Mouse (Mus musculus): ENCODE measurements around the gene Tgm6.

The Tgm6 gene

DNA sequence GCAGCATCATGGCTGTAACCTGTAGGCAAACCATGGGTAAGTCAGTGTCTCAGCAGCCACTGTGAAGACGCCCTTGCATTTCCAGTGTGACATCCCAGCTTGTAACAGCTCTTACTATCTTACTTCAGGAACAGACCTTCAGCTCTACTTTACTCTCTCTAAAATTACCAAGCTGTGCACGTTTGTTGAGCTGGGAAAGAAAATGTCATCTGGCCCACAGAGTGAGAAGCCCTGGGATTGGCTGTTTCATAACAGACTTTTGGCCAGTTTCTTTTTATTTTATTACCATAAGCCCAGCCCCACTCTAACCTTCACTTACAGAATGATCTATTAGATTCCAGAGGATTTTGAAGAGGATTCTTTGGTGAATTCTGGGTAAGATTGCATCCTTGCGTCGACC is at the start of gene Tgm6:
Gene Tgm6, plus strand, starts transcription at position 301 of the 400 bp plus-strand sequence.
- no peak for DNase-seq (ENCODE audit: low spot score)

DNA sequence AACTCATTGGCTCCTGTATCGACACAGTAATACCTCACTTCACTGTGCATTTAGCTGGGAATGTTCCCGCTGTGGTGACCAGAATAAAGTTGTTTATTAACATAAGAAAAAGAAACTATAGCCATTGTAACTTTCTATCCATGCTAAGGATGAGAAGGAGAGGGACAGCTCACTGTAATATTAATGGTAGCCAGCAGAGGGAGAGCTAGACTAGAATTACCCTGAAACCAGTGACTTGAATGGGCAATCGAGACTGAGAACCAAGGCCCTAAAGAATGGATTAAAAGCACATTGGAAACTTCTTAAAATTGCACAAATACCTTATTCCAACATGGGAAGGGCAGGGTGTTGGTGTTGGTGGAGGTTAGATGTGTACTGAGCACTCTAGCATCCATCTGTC is 44.0 kb upstream of the Tgm6 start:
- no peak for DNase-seq (ENCODE audit: low spot score)

DNA sequence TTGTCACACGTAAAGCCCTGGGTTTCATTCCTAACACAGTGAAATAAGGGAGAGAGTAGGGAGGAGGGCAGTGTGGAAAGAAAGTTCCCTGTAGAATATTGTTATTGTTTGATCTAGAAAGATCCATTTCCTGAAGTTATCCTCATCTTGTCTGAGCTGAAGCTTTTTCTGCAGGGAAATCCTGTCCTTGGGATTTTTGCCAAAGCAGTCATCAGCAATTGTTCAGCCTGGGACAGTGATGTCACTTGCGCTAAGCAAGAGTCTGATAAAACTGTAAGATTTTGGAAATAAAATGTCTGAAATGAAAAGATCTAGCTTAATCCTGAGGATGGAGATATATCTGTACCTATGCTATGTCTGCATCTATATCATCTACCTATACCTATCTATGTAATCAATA is 41.8 kb upstream of the Tgm6 start:
- no peak for DNase-seq (ENCODE audit: low spot score)

DNA sequence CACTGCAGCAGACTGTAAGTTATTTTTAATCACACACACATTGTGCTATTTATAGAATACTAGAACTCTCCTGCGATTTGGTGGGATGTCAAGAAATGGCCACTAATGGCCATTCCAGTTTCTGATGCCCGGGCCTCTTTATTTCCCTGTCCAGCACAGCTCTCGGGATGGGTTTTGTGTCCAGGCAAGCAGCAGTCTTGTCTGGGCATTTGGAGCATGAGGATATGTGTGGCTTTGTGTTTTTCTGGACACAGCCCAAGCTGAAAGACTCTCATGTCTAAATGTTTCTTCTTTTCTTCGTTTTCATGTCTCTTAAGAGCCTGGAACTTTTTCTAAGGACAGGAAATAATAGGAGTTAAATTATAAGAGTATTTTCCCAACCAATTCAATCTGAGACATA is 588 bp downstream of the Tgm6 start:
- no peak for DNase-seq (ENCODE audit: low spot score)

DNA sequence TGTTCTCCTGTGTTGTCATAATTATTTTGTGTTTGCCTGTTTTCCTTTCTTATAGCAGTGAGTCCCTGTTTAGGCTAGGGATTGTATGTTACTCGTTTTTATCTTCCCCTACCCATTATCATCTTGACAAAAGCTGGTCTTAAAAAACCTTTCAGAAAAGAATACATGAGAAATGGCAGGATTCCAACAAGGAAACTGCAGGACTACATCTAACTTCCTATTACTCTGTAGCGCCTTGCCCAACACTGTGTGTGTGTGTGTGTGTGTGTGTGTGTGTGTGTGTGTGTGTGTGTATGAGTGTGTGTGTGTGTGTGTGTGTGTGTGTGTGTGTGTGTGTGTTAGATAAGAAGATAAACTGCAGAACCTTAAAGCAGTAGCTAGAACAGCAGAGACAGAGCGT is 1.2 kb downstream of the Tgm6 start:
- DNase-seq (ENCODE audit: low spot score), result no peak

DNA sequence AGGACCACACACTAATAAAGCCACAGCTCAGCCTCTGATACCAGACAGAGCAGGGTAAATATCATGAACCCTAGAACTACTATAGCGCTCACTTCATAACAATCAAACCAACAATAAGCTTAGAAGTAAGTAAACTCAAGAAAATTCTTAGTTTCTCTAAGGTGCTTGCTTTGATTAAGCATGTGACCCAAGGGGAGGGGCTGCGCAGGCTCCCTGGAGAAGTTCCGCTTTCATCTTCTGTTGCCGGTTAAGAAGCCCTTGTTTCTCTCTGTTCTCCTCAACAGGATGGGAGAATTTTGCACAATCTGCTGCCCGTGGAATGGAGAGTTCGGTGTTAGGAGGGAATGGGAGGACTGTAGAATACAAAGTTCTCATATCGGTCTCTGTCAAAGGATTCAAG is 6.4 kb downstream of the Tgm6 start:
- no peak for DNase-seq (ENCODE audit: low spot score)

DNA sequence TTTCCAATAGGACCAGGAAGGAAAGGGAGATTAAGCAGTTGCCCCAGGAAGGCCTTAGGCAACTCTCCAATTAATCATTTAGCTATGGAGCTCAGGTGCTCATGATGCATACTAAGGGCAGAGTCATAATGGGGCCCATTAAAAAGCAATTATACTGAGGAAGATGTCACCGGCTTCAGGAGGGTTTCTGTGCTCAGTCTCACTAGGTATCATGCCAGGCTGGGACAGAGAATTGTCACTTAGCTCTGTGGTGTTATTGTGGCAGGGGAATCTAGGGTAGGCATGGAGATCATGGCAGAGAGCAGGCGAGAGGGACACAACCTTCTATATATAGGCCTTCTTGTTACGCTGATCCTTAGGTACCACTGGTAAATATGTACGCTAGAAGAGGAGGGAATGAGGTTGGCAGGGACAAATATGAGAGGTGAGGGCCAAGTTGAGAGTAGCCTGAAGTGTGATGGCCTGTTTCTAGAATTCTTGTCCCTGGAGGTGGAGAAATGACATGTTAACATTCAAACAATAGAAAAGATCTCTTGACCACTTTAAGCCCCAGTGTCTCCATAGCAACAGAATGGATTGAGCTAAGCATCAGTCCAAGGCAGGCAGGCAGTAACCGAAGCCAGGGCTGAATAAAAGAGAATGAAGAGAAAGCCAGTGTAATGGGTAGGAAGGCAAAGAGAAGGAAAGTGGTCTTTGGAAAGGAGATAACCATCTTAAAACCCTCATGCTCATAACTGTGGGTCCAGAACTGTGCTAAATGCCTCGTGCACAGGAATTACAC is 13.3 kb downstream of the Tgm6 start:
- DNase-seq (ENCODE audit: low spot score), result no peak

DNA sequence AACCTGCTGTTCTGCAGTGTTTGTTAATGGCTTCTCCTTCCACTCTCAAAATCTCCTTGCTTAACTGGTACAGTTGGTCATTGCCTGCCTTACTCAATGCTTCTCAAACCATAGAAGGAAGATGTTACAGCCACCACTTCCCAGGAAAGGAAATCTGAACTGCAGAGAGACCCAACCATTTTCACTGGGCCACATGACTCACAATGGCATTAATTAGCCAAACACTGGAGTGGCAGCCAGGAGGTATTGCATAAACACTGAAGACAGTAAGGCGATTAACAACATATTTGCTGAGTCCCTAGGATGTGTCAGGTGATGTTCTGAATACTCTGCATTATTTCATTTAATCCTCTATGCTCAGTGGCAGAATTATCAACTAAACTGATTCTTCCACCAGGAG is 13.9 kb downstream of the Tgm6 start:
- DNase-seq (ENCODE audit: low spot score), result no peak

DNA sequence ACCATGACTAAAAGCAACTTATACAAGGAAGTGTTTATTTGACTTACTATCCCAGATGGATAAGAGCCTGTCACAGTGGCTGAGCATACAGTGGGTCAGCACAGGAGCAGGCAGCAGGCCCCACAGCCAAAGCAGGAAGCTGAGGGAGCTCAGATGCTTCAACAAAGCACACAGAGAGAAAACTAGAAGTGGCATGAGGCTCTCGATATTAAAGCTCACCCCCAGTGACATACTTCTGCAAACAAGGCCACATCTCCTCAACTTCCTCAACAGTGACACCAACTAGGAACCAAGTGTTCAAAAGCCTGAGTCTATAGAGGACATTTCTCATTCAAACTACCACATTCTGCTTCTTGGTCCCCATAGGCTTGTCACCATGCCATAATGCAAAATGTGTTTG is 17.5 kb downstream of the Tgm6 start:
- no peak for DNase-seq (ENCODE audit: low spot score)

DNA sequence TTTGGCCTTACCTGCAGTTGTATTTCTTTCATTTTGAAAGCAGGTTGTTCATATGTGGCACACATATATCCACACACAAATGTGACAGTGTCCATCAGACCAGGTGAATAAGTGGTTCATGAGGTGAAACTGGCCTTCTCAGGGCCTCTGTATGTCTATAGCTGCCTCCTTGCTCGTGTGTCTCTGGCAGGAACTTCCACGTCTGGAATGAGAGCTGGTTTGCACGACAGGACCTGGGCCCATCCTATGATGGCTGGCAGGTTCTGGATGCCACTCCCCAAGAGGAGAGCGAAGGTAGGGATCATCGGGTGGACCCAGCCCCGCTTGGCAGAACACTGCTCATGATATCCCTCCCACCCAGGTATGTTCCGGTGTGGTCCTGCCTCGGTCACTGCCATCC is 30.8 kb downstream of the Tgm6 start:
- DNase-seq (ENCODE audit: low spot score), result no peak

DNA sequence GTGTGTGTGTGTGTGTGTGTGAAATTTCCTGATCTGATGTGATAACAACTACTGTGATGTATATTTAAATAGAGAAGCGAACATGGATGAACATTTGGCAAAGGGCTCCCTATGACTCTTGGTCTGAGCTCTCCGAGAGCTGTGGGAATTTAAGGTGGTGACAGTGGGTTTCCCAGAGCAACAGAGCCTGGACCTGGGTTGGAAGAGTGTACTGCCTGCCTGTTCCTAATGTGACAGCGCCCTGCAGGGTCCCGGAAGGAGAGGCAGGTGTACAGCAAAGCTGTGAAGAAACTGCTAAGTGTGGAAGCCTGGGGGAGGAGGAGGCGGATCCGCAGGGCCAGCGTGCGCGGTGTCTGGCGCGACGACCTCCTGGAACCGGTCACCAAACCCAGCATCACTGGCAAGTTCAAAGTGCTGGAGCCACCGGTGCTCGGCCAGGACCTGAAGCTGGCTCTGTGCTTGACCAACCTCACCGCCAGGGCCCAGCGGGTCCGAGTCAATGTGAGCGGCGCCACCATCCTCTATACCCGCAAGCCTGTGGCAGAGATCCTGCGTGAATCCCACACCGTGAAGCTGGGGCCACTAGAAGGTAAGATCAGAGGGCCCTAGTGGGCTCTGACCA is 32.6 kb downstream of the Tgm6 start:
- no peak for DNase-seq (ENCODE audit: low spot score)

DNA sequence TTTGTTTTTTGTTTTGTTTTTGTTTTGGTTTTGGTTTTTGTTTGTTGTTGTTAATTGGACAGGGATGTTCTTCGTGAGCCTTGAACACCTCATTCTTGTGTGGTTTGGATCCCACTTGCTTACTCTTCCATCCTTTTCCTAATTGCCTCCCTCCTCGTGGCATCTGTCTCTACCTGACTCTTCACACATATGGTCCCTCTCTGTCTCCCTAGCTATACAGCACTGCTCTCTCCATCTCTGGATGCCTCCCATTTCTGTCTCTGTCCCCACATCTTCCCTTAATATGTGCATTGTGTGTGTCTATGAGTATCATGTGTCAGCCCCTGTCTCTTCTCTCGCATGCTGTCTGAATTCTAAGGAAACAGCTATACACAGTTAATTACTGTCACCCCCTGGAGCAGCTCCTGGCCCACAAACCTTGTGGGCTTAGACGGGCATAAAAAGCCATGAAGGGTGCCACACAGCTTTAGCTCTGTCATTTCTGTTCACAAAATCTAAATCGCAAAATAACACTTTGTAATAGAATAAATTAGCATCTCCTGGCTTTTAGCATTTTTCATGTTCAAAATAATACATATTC is 34.0 kb downstream of the Tgm6 start:
- no peak for DNase-seq (ENCODE audit: low spot score)

DNA sequence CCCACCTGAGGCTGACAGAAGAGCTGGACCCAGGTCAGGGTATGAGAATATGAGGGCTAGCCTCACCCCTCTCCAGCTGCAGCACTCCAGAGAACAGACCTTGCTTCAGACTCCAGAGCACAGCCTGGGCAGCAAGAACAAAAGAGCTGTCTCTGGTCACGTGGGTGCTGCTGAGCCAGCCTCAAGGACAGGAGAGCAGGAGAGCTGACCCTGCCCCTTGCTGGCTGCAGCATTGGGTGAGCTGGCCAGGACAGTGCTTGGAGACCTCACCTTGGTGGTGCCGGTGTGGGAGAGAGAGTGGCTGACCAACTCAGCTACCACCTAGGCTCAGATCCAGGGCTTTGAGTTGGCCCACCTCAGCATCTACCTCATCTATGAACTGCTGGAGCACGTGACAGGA is 43.0 kb downstream of the Tgm6 start:
- DNase-seq (ENCODE audit: low spot score), result no peak

DNA sequence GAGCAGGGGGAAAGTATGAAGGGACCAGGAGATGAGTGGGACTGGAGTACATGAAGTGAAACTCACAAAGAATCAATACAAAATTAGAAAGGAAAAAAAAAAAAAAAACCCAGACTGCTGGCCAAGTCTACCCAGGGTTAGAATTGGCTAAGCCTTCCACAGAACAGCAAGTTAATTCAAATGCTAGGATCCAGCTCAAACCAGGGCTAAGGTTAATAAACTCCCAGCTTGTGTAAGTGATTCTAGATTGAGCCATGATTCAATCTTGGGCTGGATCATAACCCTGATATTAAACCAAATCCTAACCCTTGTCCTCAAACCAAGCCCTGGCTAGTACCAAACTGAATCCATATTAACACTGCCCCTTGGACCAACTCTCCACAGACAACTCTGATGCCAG is 43.6 kb downstream of the Tgm6 start:
- DNase-seq (ENCODE audit: low spot score), result no peak

DNA sequence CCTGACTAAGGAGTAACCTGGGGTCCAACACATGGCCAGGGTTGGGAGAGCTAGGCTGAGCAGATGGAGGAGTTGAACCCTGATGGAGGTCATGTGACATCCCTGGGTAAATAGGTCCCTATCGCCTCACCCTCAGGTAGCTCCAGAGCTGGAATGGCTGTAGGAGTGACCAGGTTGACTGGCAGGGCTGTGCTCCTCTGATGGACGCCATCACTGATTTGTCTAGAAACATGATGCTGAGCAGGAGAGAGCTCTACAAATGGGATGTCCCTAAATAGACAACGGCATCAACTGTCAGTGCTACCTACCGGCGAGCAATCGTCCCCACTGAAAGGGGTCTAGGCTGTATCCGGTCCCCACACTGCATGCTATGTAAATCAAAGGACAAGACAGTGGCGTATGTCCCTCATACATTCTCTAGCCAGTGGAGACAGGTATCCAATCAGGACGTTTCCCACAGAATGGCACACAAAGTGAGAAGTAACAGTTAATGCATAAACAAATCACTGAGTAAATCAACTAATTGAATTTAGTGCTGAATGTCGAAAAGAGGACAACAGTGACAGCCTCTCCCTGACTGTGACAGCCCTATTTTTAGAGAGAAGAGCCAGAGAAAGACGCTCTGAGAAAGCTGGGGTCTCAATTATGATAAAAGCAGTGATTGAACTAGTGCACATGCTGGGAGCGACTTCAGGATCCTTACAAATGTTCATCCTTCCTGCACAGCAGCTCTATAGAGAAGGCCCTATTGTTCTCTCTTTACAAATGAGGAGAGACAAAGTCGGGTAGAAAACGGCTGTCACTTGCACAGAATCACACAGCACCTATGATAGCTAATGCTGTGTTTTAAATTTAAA is 45.2 kb downstream of the Tgm6 start:
- DNase-seq (ENCODE audit: low spot score), result no peak

DNA sequence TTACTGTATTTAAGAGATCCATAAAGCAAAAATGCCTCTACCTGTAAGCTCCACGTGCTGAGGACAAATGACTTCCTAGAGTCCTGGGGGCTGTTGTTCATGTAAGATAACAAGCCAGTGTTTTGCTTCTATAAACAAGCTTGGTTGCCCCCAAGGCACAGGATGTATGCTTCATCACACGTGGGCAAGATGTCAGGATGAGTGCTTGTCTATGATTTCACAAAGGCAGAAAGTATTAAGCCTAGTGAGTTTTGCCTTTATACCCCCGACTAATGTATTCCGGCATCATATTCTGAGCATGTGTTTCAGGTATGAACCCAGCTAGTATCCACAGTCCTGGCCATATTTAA is 45.8 kb downstream of the Tgm6 start:
- no peak for DNase-seq (ENCODE audit: low spot score)

DNA sequence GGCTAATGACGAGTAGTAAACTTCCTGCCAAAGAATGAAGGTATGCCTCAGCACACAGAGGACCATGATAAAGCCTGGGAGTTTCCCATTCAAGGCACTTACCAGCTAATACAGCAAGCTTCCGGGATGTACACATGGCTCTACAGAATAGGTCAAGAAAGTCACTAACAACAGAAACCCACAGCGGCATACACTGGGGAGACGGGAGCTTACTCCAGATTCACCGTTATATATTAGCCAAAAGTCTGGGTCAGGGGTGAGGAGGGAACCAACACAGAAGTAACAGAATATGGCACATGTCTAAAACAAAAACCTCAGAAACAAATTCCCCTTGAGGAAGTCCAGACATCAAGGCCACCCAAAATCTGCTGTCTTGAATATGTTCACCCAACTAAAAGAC is 50.5 kb downstream of the Tgm6 start:
- no peak for DNase-seq (ENCODE audit: low spot score)

DNA sequence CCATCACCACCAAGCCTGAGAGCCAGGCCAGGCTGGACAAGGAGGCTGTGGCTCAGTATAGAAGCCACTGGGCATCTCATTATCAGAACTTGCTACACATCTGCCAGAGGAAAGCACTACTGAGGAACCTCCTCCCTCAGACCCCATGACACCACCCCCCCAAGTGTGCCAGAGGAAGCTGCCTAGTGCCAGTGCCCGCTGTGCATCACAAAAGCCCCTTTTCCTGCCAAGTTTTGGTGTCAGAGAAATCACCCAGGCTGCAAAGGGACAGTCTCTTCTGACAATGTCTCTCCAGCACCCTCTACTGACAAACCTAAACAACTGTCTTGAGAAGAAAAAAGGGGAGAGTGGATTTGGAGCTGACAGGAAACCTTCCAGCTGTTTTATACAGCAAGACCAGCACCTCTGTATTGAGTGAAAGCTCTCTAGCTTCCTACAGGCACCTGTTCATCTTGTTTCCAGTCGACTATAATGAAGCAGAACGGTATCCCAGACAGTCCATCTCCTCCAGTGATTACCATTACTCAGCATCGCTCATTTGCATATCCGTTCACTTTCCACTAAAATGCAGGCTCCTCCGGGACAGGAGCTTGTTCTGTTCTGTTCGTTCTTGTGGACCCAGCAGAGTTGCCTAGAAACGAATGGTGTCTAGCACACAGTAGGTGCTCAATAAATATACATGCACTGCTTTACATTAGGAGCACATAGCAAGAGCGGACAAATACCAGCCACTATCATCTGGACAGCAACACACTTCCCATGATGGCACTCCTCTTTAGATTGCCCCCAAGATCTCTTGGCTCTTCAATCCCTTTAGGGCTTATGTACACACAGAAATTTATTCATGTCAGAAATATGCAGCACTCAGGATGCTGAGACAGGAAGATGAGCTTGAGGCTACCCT is 54.3 kb downstream of the Tgm6 start:
- DNase-seq (ENCODE audit: low spot score), result no peak

DNA sequence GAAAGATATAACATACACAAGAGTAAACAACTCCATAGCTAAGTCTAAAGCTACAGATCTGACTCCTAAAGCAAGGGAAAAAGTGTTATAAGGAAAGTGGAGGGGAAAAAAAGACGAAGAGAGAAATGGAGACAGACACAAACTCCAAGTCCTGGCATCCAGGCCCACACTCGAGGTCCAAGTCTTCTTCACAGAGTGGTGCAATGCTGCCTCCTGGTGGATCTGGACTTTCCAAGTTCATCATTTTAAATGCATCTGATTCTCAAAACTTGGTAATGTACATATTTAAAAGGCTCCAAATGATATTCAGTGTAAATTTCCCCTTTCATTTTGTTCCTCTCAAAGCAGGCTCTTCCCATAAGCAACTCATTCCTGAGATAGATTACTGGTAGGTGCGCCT is 55.6 kb downstream of the Tgm6 start:
- DNase-seq (ENCODE audit: low spot score), result no peak

DNA sequence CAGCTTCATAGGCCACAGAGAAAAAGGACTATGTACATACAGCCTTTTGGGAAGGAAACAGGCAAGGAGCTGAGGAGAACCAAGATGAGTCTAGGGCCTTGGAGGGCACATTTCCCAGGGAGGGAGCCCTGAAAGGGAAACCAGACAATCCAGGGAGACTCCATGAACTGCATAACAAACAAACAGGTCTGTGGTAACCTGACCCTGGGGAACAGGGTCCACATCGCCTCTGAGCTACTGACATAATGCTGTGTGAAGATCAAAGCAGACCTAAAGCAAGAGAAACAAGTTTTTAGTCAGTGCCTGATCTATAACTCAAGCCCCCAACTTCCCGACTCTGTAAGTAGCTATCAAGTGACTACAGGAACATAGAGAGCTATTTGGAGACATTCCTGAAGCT is 59.5 kb downstream of the Tgm6 start:
- no peak for DNase-seq (ENCODE audit: low spot score)

DNA sequence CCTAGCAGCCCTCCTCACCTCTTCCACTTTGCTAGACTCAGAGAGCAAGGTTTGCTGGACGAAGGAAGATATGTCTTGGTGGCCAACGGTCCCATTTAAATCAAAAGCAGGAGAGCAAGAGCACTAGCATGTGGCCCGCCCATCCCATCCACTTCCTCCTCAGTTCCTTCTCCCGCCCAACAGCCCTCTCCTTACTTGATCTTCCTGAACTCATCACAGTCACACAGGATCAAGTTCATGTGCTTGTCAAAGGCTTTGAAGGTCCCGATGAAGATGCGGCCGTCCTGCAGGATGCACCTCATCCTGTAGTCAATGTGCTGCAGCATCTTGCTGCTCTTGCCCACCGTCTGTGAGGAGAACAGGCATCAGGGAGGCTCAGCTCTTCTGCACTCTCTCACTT is 64.6 kb downstream of the Tgm6 start:
- DNase-seq (ENCODE audit: low spot score), result no peak

DNA sequence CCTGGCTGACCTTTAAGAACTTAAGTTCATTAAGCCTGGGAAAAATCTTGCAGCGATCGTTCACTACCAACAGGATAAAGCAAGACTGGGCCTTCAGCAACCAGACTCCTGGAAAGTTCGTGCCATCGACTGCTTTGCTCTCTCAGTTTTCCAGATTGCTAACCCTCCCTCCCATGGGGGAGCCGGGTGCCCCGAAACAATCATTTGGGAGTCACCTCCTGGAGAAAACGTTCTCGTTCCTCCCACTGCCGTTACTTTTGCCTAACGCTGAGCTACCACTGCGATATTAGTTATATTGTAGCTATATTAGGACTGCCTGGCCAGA is 66.1 kb downstream of the Tgm6 start:
- DNase-seq (ENCODE audit: low spot score), result no peak

Measured in ovary, adult 18-20 months (tissue).